Mouse (Mus musculus): Measurements from ENCODE around the gene Prrt3. TPM values are rescaled to one million over a fixed set of nuclear protein-coding genes. Genes with fewer than 3 reads are reported as not detected.

The Prrt3 gene
- polyA plus RNA-seq, 1 experiment from 2014 or later: 2.2 TPM

DNA sequence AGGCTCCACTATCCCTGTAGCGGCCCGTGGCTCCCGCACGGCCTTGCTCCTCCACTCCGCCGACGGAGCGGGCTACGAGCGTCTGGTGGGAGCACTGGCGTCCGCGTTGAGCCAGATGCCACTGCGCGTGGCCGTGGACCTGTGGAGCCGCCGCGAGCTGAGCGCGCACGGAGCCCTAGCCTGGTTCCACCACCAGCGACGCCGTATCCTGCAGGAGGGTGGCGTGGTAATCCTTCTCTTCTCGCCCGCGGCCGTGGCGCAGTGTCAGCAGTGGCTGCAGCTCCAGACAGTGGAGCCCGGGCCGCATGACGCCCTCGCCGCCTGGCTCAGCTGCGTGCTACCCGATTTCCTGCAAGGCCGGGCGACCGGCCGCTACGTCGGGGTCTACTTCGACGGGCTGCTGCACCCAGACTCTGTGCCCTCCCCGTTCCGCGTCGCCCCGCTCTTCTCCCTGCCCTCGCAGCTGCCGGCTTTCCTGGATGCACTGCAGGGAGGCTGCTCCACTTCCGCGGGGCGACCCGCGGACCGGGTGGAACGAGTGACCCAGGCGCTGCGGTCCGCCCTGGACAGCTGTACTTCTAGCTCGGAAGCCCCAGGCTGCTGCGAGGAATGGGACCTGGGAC, 19.1 kb downstream of the Prrt3 start:
- no peaks in the 10 kb centered on the region; the same call in 1 of the 2 replicates for H3K36me3 ChIP-seq (replicated peaks)
- peaks cover 39% of the 10 kb centered on the region for H3K4me1 ChIP-seq
- 3% methylated on average over 65 of the region's 65 CpGs for WGBS

GRCm38 (mm10) chr6:113480555-113481373, 21.0 kb downstream of the Prrt3 start:
- Histone ChIP-seq H3K4me1 (peaks cover 28% of the 10 kb centered on the region), H3K27me3 (replicated peaks; ENCODE audit: low read depth, poor library complexity, severe bottlenecking) (peaks cover 50% of the 10 kb centered on the region), H3K27ac (replicated peaks) (no peak overlapping the region), H3K36me3 (replicated peaks) (no peaks in the 10 kb centered on the region), H3K9me3 (no peaks in the 10 kb centered on the region), H3K4me3 (no peak overlapping the region)
- DNase-seq (ENCODE audit: low spot score): no peak
- 69% methylated on average over 18 of the region's 18 CpGs for WGBS

More for the DNA sequence above, 19.1 kb downstream of the Prrt3 start:
- Histone ChIP-seq H3K27ac (replicated peaks) (peak overlapping the region; percentile 84), H3K27me3 (replicated peaks; ENCODE audit: low read depth, poor library complexity, severe bottlenecking) (peaks cover 43% of the 10 kb centered on the region), H3K4me3 (peak overlapping the region; percentile 68), H3K9me3 (no peaks in the 10 kb centered on the region)
- DNase-seq (ENCODE audit: low spot score): peak; percentile 51

- WGBS: 81% methylated on average over 10 of the region's 10 CpGs
- Histone ChIP-seq H3K9me3 (no peaks in the 10 kb centered on the region), H3K27me3 (replicated peaks; ENCODE audit: low read depth, poor library complexity, severe bottlenecking) (peaks cover 55% of the 10 kb centered on the region)
Measured at GRCm38 (mm10) chr6:113478906-113479305, 22.8 kb downstream of the Prrt3 start.

GRCm38 (mm10) chr6:113477353-113477752, 24.4 kb downstream of the Prrt3 start:
- no peak for DNase-seq (ENCODE audit: low spot score)
- Histone ChIP-seq H3K36me3 (replicated peaks) (no peaks in the 10 kb centered on the region), H3K9me3 (no peaks in the 10 kb centered on the region), H3K27ac (replicated peaks) (no peak overlapping the region), H3K4me1 (peaks cover 6% of the 10 kb centered on the region), H3K4me3 (no peak overlapping the region), H3K27me3 (replicated peaks; ENCODE audit: low read depth, poor library complexity, severe bottlenecking) (peaks cover 54% of the 10 kb centered on the region)
- WGBS: 59% methylated on average over 7 of the region's 7 CpGs

More at GRCm38 (mm10) chr6:113478906-113479305, 22.8 kb downstream of the Prrt3 start:
- H3K4me3 ChIP-seq: no peak overlapping the region
- H3K27ac ChIP-seq (replicated peaks): no peak overlapping the region
- no peaks in the 10 kb centered on the region for H3K36me3 ChIP-seq (replicated peaks)
- no peak for DNase-seq (ENCODE audit: low spot score)
- peaks cover 18% of the 10 kb centered on the region for H3K4me1 ChIP-seq

- Histone ChIP-seq H3K27ac (replicated peaks) (no peak overlapping the region), H3K36me3 (replicated peaks) (no peaks in the 10 kb centered on the region), H3K27me3 (replicated peaks; ENCODE audit: low read depth, poor library complexity, severe bottlenecking) (peaks cover 54% of the 10 kb centered on the region), H3K4me3 (no peak overlapping the region), H3K4me1 (peaks cover 29% of the 10 kb centered on the region), H3K9me3 (no peaks in the 10 kb centered on the region)
- DNase-seq (ENCODE audit: low spot score): no peak
- WGBS: 93% methylated on average over 6 of the region's 6 CpGs
Measured at GRCm38 (mm10) chr6:113473715-113474114, 28.0 kb downstream of the Prrt3 start.

- no peak for DNase-seq (ENCODE audit: low spot score)
- Histone ChIP-seq H3K9me3 (no peaks in the 10 kb centered on the region), H3K27ac (replicated peaks) (no peak overlapping the region), H3K4me1 (peaks cover 30% of the 10 kb centered on the region), H3K27me3 (replicated peaks; ENCODE audit: low read depth, poor library complexity, severe bottlenecking) (peaks cover 56% of the 10 kb centered on the region), H3K36me3 (replicated peaks) (no peaks in the 10 kb centered on the region), H3K4me3 (no peak overlapping the region)
- WGBS: 87% methylated on average over 2 of the region's 2 CpGs
Measured at GRCm38 (mm10) chr6:113473246-113473645, 28.5 kb downstream of the Prrt3 start.

DNA sequence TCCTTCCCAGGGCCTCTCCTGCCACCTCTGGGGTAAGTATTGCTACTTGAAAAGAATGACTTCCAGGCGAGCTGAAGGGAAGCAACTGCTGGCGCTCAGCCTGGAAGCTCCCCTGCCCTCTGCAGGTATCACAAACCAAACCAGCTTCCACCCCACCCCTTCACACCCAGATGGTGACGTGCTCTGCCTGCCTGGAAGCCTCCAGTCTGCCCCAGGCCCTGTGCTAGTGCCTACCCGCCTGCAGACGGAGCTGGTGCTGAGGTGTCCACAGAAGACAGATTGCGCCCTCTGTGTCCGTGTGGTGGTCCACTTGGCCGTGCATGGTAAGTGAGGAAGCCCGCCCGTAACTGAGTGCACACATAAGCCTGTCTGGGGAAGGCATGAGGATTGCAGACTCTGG, 29.7 kb downstream of the Prrt3 start:
- WGBS: 63% methylated on average over 10 of the region's 10 CpGs
- Histone ChIP-seq H3K9me3 (no peaks in the 10 kb centered on the region), H3K4me3 (no peak overlapping the region), H3K36me3 (replicated peaks) (no peaks in the 10 kb centered on the region), H3K27me3 (replicated peaks; ENCODE audit: low read depth, poor library complexity, severe bottlenecking) (peaks cover 53% of the 10 kb centered on the region), H3K4me1 (peaks cover 30% of the 10 kb centered on the region), H3K27ac (replicated peaks) (no peak overlapping the region)
- DNase-seq (ENCODE audit: low spot score): no peak

DNA sequence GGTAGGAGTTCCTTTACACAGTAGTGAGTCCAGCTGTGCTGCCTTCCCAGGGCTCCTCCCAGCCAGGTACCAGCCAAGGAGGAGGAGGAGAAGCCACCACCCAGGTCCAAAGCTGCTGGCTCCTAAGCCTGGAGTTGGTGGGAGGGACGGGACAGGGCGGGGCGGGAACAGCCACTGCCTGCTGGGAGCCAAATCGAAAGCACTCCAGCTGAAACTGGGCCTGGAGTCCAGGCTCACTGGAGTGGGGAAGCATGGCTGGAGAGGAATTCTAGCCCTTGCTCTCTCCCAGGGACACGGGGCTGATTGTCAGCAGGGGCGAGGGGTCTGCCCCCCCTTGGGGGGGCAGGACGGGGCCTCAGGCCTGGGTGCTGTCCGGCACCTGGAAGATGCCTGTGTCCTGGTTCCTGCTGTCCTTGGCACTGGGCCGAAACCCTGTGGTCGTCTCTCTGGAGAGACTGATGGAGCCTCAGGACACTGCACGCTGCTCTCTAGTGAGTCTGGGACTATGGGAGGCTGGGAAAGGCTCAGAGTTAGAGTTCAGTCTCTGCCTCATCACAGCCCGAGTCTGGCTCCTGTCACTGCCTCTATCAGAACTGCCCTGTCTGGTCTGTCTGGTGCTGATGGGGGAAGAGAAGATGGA, 30.3 kb downstream of the Prrt3 start, which contains the start of gene Il17rc:
TSS of gene Il17rc (plus strand) at position 131 of the 640 bp plus-strand sequence.
- H3K36me3 ChIP-seq (replicated peaks): no peaks in the 10 kb centered on the region
- H3K4me3 ChIP-seq: peak within 1 kb of the TSS; percentile 31; the same call in 1 of the 2 replicates
- no peak for DNase-seq (ENCODE audit: low spot score)
- no peak within 1 kb of the TSS for H3K27ac ChIP-seq (replicated peaks)
- WGBS: 20% methylated on average over 12 of the region's 12 CpGs
- peaks cover 30% of the 10 kb centered on the region for H3K4me1 ChIP-seq
- peaks cover 49% of the 10 kb centered on the region for H3K27me3 ChIP-seq (replicated peaks; ENCODE audit: low read depth, poor library complexity, severe bottlenecking)
- no peaks in the 10 kb centered on the region for H3K9me3 ChIP-seq

DNA sequence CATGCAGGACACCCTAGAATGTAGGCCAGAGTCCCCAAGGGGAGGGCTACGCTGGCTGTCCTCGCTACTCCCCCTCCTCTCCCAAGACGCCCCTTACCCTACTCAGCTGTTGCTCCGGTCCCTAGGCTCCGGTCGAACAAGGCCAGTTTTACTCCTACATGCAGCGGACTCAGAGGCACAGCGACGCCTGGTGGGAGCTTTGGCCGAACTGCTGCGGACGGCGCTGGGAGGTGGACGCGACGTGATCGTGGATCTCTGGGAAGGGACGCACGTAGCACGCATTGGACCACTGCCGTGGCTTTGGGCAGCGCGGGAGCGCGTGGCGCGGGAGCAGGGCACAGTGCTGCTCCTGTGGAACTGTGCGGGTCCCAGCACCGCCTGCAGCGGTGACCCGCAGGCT, 32.3 kb downstream of the Prrt3 start:
- peak; percentile 84 for DNase-seq (ENCODE audit: low spot score)
- Histone ChIP-seq H3K4me1 (peaks cover 38% of the 10 kb centered on the region), H3K4me3 (peak overlapping the region; percentile 59), H3K36me3 (replicated peaks) (no peaks in the 10 kb centered on the region), H3K9me3 (no peaks in the 10 kb centered on the region), H3K27ac (replicated peaks) (peak overlapping the region; percentile 57; the same call in 1 of the 2 replicates), H3K27me3 (replicated peaks; ENCODE audit: low read depth, poor library complexity, severe bottlenecking) (peaks cover 53% of the 10 kb centered on the region)
- 2% methylated on average over 31 of the region's 31 CpGs for WGBS

DNA sequence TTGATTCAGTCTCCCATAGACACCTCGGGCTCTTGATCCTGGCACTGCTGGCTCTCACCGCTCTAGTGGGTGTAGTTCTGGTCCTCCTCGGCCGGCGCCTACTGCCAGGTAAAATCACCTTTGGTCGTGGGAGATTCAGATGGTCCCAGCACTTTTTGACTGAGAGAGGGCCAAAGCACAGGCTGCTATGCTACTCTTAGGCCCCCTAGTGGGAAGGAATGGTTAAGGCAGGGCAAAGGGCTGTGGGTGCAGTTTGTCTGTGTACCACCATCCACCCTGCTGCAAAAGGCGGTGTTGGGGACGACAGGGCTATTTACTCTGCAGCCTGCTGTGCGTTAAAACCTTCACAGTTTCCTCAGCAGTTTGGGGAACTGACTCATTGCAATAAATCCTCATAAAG, 32.7 kb downstream of the Prrt3 start:
- WGBS: 7% methylated on average over 9 of the region's 9 CpGs
- Histone ChIP-seq H3K27ac (replicated peaks) (peak overlapping the region; percentile 57; the same call in 1 of the 2 replicates), H3K27me3 (replicated peaks; ENCODE audit: low read depth, poor library complexity, severe bottlenecking) (peaks cover 53% of the 10 kb centered on the region)

DNA sequence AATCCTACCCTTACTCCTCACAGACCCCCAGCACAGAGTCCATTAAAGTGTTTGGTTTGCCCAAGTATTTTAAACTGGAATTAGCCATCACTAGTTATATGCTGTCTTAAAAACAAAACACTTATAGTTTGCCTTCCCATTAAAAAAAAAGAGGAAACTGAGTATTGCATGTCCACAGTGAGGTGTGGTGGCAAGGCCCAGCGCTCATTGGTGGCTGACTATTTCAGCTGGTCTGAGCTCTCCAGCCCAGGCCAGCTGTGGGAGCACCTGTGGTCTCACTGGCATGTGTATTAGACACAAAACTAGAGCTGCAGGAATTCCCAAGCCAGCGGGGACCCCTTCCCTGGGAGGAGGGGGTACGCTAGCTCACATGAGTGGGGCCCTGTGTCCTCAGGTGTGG, 33.2 kb downstream of the Prrt3 start:
- no peaks in the 10 kb centered on the region for H3K9me3 ChIP-seq
- H3K27ac ChIP-seq (replicated peaks): no peak overlapping the region
- 62% methylated on average over 3 of the region's 3 CpGs for WGBS
- peaks cover 53% of the 10 kb centered on the region for H3K27me3 ChIP-seq (replicated peaks; ENCODE audit: low read depth, poor library complexity, severe bottlenecking)
- H3K4me1 ChIP-seq: peaks cover 38% of the 10 kb centered on the region
- H3K36me3 ChIP-seq (replicated peaks): no peaks in the 10 kb centered on the region
- no peak for DNase-seq (ENCODE audit: low spot score)
- H3K4me3 ChIP-seq: peak overlapping the region; percentile 59

More for the DNA sequence above, 32.7 kb downstream of the Prrt3 start:
- no peaks in the 10 kb centered on the region for H3K36me3 ChIP-seq (replicated peaks)
- H3K4me1 ChIP-seq: peaks cover 38% of the 10 kb centered on the region
- H3K4me3 ChIP-seq: peak overlapping the region; percentile 59
- peak; percentile 79 for DNase-seq (ENCODE audit: low spot score)
- H3K9me3 ChIP-seq: no peaks in the 10 kb centered on the region

- 56% methylated on average over 5 of the region's 5 CpGs for WGBS
- DNase-seq (ENCODE audit: low spot score): peak; percentile 29
- no peaks in the 10 kb centered on the region for H3K9me3 ChIP-seq
Measured at GRCm38 (mm10) chr6:113465602-113466001, 36.1 kb downstream of the Prrt3 start.

More at GRCm38 (mm10) chr6:113465602-113466001, 36.1 kb downstream of the Prrt3 start:
- Histone ChIP-seq H3K4me3 (no peak overlapping the region), H3K27me3 (replicated peaks; ENCODE audit: low read depth, poor library complexity, severe bottlenecking) (peaks cover 30% of the 10 kb centered on the region), H3K36me3 (replicated peaks) (no peaks in the 10 kb centered on the region), H3K27ac (replicated peaks) (no peak overlapping the region), H3K4me1 (peaks cover 25% of the 10 kb centered on the region)
